Mouse (Mus musculus) adrenal gland, postnatal 36 days (tissue): Measurements from ENCODE around the gene Ankrd28. TPM values are rescaled to one million over a fixed set of nuclear protein-coding genes. Genes with fewer than 3 reads are reported as not detected.

ENCODE experiments used
- total RNA-seq, 2 experiments: library from RNA; stranded (reverse); gene quantifications; 2 replicates each; pipeline ENCODE4 v1.2.3; 2021

Gene Ankrd28
- total RNA-seq, 2 experiments from 2014 or later: 17.0 to 27.0 TPM

Other genes with a start within 250 kb of the Ankrd28 start
- gene Colq, start 239.3 kb downstream of the Ankrd28 start, total RNA-seq: not detected
- not detected for gene Gm49387, start 189.8 kb downstream of the Ankrd28 start, total RNA-seq
- gene Btd, start 189.6 kb downstream of the Ankrd28 start, total RNA-seq: 10 to 100 TPM; 48.3 to 73.1 TPM
- gene Hacl1, start 189.4 kb downstream of the Ankrd28 start, total RNA-seq: 10 to 100 TPM; 27.4 to 66.4 TPM
- 1 to 10 TPM; 5.3 to 9.9 TPM for gene Galnt15, start 198.3 kb upstream of the Ankrd28 start, total RNA-seq